Mouse (Mus musculus) naive thymus-derived CD4-positive, alpha-beta T cell, adult 2 months (primary cell): ENCODE measurements around the gene Cog5.
"Not testable (repeated sequence)": the region's sequence is repeated elsewhere in the genome, so short reads cannot be mapped to it uniquely, and the experiment has no call there.

ENCODE experiments used
- DNase-seq: peaks from one replicate; pipeline ENCODE4 v3.0.0-alpha.2; 2011; ENCODE audit warnings: low read depth

Cog5 gene

GRCm38 (mm10) chr12:31654197-31654964 lies at the start of gene Cog5, which contains the start of gene Dus4l:
TSS of gene Cog5 (plus strand) at chr12:31654869.
TSS of gene Dus4l (minus strand) at chr12:31654826.
- DNase-seq: peak; percentile 97

GRCm38 (mm10) chr12:31604894-31605293 lies 49.8 kb upstream of the Cog5 start:
- no peak for DNase-seq

GRCm38 (mm10) chr12:31608138-31608537 lies 46.5 kb upstream of the Cog5 start:
- no peak for DNase-seq

- no peak for DNase-seq
Measured at GRCm38 (mm10) chr12:31613353-31613752, 41.3 kb upstream of the Cog5 start.

- no peak for DNase-seq
Measured at GRCm38 (mm10) chr12:31620106-31620505, 34.6 kb upstream of the Cog5 start.

GRCm38 (mm10) chr12:31625016-31625415 lies 29.7 kb upstream of the Cog5 start:
- no peak for DNase-seq

GRCm38 (mm10) chr12:31628396-31628795 lies 26.3 kb upstream of the Cog5 start:
- DNase-seq: not testable (repeated sequence)

GRCm38 (mm10) chr12:31633970-31634342 lies 20.7 kb upstream of the Cog5 start:
- no peak for DNase-seq

- peak; percentile 86 for DNase-seq
Measured at GRCm38 (mm10) chr12:31634343-31635239, 20.1 kb upstream of the Cog5 start, which contains the start of gene Bcap29. TSS of gene Bcap29 (minus strand) at chr12:31634658.

GRCm38 (mm10) chr12:31635240-31635607 lies 19.4 kb upstream of the Cog5 start:
- DNase-seq: no peak

- peak; percentile 10 for DNase-seq
Measured at GRCm38 (mm10) chr12:31653611-31654010, 1.1 kb upstream of the Cog5 start.

- DNase-seq: no peak
Measured at GRCm38 (mm10) chr12:31654965-31655477, 352 bp downstream of the Cog5 start.

GRCm38 (mm10) chr12:31656841-31657240 lies 2.2 kb downstream of the Cog5 start:
- no peak for DNase-seq

- DNase-seq: no peak
Measured at GRCm38 (mm10) chr12:31665999-31666398, 11.3 kb downstream of the Cog5 start.

- DNase-seq: no peak
Measured at GRCm38 (mm10) chr12:31667187-31667586, 12.5 kb downstream of the Cog5 start.

- DNase-seq: no peak
Measured at GRCm38 (mm10) chr12:31686679-31687078, 32.0 kb downstream of the Cog5 start.

GRCm38 (mm10) chr12:31693278-31693677 lies 38.6 kb downstream of the Cog5 start:
- DNase-seq: no peak

GRCm38 (mm10) chr12:31700623-31701347 lies 46.1 kb downstream of the Cog5 start:
- no peak for DNase-seq

- no peak for DNase-seq
Measured at GRCm38 (mm10) chr12:31701411-31701810, 46.7 kb downstream of the Cog5 start.

- DNase-seq: no peak
Measured at GRCm38 (mm10) chr12:31703904-31704303, 49.2 kb downstream of the Cog5 start.

- DNase-seq: no peak
Measured at GRCm38 (mm10) chr12:31706168-31706567, 51.5 kb downstream of the Cog5 start.

GRCm38 (mm10) chr12:31707531-31707930 lies 52.9 kb downstream of the Cog5 start:
- DNase-seq: no peak
